Mouse (Mus musculus) brain, embryonic 14.5 days (tissue): Measurements from ENCODE around the gene Gm45799.

Source experiments
- CTCF ChIP-seq: fragments of 200-500 bp; IDR thresholded peaks from 2 replicates; pipeline ENCODE4 v1.5.1; 2012; ENCODE audit warnings: inconsistent platforms, mild to moderate bottlenecking, moderate library complexity, borderline replicate concordance; ENCODE audit not compliant: insufficient read depth, insufficient read length; ENCODE audit errors: extremely low read depth
- POLR2A ChIP-seq: fragments of 200-500 bp; IDR thresholded peaks from 2 replicates; pipeline ENCODE4 v1.6.1; 2012; ENCODE audit warnings: mild to moderate bottlenecking, inconsistent platforms, borderline replicate concordance; ENCODE audit not compliant: poor library complexity, insufficient read depth, insufficient read length, severe bottlenecking; ENCODE audit errors: extremely low read depth

DNA sequence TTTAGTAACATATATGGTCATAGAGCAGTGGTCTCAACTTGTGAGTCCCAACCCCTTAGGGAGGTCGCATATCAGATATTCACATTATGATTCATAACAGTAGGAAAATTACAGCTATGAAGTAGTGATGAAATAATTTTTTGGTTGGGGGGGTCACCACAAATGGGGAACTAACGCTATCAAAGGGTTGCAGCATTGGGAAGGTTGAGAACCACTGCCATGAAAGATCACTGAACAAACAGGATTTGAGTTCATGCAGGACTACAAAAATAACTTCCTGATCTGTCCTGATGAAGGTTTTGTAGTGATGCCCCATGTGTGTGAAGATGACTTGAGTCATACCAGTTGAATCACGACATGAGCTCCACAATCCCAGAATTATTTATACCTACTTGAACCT is 31.9 kb upstream of the Gm45799 start:
- no peak for TF ChIP-seq CTCF
- no peak for TF ChIP-seq POLR2A
